Mouse (Mus musculus) large intestine, adult 2 months (tissue): ENCODE results near the gene Tbxa2r. TPM values are rescaled to one million over a fixed set of nuclear protein-coding genes. Genes with fewer than 3 reads are reported as not detected.

Experiments used
- DNase-seq: peaks from one replicate; pipeline ENCODE4 v3.0.0-alpha.2; 2012; ENCODE audit warnings: low read depth, low spot score
- WGBS: fragments of 180-500 bp; shearing (Covaris S2); methylation state at CpG from one replicate; pipeline ENCODE4 v1.1.7; 2018; 5-methylcytosine and 5-hydroxymethylcytosine counted together
- polyA plus RNA-seq: library from polyadenylated mRNA; depleted of rRNA; stranded (reverse); fragments of >200 nt; gene quantifications from 2 replicates; pipeline ENCODE4 v1.2.3, GENCODE M21; 2012

Tbxa2r gene
- polyA plus RNA-seq, 1 experiment: 8.0 TPM

DNA sequence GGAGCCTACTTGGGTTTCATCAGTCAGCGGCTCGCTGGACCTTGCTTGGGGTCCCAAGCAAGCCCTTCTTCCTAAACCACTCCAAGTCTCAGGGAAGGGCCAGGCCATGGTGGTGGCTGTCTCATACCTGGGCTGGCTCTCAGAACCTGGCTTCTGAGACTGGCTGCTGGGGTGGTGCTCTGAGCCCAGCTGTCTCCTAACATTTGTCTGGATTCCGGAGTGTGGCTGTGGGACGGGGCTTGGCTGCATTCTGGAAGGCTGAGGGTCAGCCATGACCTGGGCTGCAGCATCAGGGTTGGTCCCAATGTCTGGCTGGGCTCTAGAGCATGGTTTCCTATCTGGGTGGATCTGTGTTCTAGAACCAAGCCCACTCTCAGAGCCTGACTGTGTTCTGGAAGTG is 8.0 kb downstream of the Tbxa2r start:
- WGBS: 89% methylated on average over 4 of the region's 4 CpGs
- no peak for DNase-seq

DNA sequence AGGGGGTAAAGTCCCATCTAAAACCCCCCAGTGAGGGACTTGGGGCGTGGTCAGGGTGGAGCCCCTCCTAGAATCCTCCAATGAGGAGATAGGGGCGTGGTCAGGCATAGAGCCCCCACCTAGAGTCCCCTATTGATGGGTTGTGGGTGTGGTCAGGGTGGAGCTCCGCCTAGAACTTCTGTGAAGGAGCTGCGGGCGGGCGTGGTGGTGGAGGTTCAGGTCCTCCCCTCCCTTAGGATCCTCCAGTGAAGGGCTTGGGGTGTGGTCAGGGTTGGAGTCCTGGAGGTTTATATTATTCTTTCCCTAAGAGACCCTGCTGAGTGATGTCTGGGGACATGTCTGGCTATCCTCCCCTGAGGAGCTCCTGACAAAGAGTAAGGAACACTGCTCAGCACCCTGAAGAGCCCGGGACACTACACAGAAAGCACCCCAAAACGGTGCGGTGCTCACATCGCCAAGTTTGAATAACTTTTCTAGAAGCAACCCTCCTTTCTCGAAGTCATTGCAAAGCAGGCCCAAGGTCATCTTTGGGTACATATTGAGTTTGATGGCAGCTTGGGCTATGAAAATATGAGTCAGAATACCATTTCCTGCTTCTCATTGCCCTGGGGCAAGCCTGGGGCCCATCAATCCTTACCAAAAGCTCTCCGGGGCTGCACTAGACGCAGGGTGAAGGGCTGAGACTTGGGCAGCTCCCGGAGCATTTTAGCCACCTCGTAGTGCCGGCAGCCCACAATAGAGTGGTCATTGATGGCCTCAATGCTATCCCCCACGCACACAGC is 12.2 kb downstream of the Tbxa2r start:
- WGBS: 34% methylated on average over 17 of the region's 17 CpGs

DNA sequence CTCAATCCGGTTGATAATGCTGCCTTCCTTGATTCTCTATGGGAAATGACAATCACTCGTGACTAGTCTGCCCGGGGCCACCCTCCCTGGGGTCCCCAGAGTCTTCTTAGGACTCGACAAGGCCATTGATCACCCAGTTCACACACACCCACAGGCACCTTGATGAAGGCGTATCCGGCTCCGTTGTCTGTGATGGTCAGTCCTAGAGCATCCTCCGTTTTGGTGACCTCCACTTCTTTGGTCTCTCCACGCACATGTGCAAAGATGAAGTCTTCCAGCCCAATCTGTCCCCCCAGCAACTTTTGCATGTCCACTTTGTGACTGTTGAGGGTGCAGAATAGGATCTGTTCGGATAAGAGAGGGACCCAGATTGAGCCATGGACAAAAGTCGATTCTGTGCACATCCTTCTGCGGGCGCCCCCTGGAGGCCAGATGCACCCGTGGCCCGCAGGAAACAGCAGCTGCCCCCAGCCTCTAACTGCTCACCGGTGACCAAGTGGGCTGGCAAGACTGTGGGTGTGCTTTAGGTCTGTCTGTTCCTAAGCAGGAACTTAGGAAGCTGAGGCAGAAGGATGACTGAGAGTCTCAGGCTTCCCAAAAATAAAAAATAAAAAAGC is 12.9 kb downstream of the Tbxa2r start:
- WGBS: 35% methylated on average over 16 of the region's 16 CpGs
- DNase-seq: no peak

More for the DNA sequence above, 12.2 kb downstream of the Tbxa2r start:
- DNase-seq: no peak

DNA sequence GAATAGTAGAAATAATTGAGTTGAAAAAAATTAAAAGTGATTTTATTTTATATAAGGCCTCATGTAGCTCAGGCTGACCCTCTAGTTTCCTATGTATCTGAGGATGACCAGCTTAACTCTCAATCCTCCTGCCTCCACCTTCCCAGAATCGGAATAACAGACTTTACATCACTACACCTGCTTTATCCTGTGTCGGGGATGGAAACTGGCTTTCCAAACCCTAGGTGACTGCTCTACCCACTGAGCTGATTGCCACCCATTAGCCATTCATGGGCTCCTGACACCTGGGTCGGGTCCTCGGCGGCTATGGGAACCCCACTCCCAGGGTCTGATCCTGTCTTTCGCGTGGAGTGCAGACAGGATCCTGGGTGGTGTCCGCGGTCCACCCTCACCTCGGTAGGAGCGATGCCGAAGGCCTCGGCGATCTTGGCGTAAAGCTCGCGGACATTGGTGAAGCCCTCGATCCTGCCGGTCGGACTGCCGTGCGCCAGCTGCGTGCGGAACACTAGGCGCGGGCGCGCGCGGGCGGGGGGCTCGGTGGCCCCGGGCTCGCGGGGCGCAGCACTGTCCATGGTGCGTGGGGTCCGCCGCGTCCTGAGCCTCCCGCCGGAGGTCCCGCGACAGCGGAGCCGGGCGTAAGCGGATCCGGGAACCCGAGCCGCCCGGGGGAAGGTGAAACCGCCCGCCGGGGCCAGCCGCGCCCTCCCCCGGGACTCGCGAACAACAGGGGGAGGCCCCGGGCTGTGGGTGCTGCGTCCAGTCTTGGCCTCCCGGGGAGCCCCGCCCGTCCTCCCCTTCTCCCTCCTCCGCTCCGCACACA is 14.4 kb downstream of the Tbxa2r start, which contains the start of gene Gipc3:
Gipc3 (minus strand) TSS at position 581 of the 820 bp plus-strand sequence.
- no peak for DNase-seq
- 4% methylated on average over 67 of the region's 67 CpGs for WGBS

DNA sequence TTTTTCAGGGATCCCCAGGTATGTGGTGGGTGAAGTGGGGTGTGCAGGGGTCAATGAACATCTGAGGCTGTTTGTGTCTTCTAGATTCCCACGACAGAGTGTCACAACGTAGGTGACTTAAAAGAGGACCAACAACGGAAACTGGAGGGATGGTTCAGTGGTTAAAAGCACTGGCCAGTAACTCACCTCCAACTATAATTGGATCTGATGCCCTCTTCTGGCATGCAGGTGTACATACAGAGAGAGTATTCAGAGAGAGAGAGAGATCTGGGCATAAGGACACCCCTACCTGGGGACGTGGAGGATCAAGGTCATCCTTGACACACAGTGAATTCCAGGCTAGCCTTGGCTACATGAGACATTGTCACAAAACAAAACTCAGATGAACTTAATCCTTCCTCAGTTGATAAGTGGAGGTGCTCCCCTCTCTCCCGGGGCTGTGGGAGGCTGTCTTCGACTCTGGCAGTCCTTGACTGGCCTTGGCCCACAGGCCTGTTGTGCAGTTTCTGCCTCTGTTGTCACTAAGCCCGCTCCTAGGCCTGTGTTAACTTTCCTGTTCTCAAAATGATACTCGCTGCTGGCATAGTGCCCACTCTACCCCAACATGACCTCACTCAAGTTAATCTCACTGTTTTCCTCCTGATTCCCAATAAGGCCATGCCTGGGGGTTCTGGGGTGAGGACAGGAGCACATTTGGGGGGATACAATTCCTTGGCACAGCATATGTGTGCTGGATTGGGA is 16.1 kb downstream of the Tbxa2r start:
- WGBS: 32% methylated on average over 8 of the region's 8 CpGs
- DNase-seq: no peak

GRCm38 (mm10) chr10:81345162-81345534 is 16.6 kb downstream of the Tbxa2r start:
- whole genome bisulfite sequencing: 73% methylated on average over 4 of the region's 4 CpGs
- DNase-seq: no peak

DNA sequence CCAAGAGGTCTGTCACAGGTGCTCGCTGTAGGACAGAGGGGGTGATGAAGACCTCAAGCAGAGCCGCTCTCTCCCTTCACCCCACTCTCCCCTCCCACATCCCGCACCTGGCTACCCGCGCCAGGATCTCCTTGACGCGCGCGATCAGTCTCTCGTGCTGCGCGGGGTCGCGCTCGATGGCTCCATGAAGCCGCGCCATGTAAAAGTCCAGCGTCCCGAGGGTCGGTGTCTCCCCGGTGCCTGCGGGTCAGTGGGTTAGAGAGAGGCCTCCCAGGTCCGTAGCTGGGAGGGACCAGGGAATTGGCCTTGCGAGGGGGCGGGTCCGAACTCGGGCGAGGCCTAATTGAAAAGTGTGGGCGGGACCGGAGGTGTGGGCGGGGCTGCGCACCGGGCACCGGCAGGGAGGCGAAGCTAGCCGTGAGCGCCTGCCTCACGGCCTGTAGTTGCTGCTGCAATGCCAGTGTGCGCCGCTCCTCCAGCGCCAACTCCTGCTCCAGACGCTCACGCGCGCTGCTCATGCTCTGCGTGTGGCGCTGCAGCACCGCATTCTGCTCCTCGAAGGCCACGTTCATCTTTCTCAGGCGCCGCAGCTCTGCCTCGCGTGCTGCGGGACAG is 18.0 kb downstream of the Tbxa2r start:
- no peak for DNase-seq
- WGBS: 25% methylated on average over 55 of the region's 55 CpGs

GRCm38 (mm10) chr10:81349146-81349545 is 20.6 kb downstream of the Tbxa2r start:
- DNase-seq: no peak
- WGBS: 5% methylated on average over 12 of the region's 12 CpGs

DNA sequence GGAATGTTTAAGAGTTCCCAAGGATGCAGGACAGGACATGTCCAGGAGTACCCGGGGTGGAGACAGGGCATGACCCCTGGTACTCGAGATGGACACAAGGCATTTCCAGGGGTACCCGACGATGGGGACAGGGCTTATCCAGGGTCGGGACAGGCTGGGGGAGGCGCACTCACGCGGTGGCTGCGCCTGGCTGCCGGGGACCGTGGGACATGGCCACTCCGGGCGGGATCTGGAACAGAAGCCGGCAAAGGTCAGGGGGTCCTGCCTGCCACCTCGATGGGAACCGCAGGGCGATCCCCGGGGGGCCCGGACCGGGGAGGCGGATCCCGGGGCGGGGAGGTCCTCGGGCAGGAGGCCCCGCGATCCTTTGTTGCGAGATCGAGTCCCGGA is 21.4 kb downstream of the Tbxa2r start:
- 1% methylated on average over 29 of the region's 29 CpGs for WGBS
- no peak for DNase-seq

DNA sequence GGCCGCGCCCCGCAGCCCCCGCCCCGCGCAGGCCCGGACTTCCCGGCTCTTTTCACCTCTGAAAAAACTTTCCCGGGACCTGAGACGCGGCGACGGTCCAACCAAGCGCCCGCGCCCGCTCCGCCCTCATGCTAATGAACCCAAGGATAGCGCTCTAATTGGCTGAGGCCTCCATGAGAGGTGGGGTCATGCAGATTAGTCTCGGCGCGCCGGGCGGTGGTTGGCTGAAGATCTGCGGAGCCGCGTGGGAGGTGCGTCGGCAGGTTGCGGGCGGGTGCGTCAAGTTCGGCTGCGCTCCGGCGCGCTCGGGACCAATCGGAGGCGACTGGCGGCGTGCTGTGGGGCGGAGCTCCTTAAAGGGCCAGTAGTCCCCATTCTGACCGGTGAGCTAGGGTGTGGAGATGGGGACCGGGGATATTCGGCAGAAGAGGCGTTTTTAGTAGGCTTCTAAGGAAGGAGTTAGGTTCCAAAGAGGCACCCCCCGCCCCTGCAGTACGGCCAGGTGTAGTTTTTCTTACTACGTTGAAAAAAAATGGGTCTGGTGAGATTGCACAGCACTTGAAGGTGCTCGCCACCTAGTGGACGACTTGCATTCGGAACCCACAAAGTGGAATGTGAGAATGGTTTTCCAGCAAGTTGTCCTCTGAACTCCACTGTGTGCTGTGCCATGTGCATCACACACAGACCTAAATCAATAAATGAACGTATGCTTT is 22.0 kb downstream of the Tbxa2r start, which contains the start of gene Hmg20b:
Hmg20b (minus strand) TSS at position 130 of the 713 bp plus-strand sequence.
- peak; percentile 98 for DNase-seq
- 1% methylated on average over 54 of the region's 54 CpGs for WGBS

DNA sequence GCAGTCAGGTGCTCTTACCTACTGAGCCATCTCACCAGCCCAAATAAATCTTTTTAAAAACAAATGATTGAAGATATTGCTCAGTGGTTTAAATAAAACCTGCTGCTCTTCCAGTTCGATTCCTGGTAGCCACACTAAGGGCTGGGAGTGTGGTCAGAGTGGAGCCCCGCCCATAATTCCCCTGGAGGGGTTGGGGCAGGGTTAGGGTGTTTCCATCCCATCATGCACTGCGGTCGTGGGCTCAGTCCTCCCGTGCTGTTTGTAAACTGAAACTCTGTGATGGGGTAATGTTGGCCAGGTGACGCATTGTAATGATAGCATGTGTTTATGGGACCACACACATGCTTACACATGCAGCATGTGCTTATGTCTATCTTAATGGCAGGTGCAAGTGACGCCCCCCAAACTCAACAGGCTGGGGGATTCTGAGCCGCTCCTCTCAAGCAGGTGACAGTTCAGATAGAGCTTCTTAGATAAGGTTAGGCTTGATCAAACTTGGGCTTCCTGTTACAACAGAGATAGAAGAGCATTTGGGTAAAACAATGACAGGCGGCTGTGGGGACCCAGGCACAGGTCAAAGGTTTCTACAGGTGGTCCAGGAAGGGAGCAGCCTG is 23.3 kb downstream of the Tbxa2r start:
- WGBS: 20% methylated on average over 9 of the region's 9 CpGs
- DNase-seq: no peak

DNA sequence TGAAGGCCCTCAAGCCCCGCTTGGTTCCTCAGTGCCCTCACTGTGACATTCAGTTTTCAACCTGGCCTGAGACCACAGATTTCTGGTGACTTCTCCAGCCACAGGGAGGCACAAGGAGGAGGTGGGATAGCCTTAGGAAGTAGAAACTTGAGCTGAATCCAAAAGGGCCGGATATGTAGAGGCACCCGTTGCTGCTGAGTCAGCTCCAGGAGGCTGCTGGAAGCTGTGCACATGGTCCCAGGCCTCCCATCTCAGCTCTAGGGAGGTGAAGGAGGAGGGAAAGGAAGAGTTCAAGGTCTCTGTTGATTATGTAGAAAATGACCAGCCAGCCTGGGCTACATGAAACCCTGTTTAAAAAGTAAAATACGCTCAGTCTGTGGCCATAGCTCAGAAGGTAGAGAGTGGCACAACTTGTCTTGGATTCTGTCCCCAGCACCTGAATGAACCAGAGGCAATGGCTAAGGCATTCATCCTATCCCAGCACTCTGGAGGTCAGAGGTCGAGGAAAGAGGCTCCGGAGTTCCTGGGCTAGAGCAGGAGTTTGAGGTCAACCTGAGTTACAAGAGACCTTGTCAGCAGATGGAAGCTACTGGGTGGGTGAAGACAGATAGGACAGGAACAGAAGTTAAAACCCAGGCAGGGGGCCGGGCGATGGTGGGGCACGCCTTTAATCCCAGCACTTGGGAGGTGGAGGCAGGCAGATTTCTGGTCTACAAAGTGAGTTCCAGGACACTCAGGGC is 26.4 kb downstream of the Tbxa2r start:
- DNase-seq: no peak
- 75% methylated on average over 9 of the region's 9 CpGs for WGBS

- DNase-seq: no peak
- 93% methylated on average over 4 of the region's 4 CpGs for WGBS
Measured at GRCm38 (mm10) chr10:81355533-81355932, 27.0 kb downstream of the Tbxa2r start.

DNA sequence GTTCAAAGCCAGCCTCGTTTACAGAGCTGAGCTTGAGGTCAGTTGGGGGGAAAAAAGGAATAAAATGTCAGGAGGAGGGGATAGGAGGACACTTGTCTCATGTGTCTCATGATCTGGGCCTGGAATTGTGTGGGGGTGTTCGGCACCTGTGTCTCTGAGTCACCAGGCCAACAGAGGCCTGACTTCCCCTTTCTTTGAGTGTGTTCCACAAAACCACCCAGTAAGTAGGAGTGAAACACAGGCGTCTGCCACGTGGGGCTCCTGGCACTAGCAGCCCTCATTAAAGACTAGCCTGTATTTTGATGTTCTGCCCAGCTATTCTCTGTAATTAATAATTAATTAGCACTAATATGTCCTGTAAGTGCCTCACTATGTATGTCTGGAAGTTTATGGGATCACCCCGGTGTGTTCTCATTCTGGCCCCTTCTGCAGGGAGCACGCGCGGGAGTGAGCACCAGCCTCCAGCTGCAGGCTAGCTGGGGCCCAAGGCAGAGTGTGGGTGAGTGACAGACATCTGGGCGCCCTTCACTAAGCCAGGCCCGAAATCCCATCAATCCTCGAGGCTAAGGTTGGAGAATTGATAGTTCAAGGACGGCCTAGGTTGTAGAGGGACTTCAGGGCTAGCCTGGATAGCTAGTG is 27.9 kb downstream of the Tbxa2r start:
- WGBS: 57% methylated on average over 12 of the region's 12 CpGs
- DNase-seq: no peak

DNA sequence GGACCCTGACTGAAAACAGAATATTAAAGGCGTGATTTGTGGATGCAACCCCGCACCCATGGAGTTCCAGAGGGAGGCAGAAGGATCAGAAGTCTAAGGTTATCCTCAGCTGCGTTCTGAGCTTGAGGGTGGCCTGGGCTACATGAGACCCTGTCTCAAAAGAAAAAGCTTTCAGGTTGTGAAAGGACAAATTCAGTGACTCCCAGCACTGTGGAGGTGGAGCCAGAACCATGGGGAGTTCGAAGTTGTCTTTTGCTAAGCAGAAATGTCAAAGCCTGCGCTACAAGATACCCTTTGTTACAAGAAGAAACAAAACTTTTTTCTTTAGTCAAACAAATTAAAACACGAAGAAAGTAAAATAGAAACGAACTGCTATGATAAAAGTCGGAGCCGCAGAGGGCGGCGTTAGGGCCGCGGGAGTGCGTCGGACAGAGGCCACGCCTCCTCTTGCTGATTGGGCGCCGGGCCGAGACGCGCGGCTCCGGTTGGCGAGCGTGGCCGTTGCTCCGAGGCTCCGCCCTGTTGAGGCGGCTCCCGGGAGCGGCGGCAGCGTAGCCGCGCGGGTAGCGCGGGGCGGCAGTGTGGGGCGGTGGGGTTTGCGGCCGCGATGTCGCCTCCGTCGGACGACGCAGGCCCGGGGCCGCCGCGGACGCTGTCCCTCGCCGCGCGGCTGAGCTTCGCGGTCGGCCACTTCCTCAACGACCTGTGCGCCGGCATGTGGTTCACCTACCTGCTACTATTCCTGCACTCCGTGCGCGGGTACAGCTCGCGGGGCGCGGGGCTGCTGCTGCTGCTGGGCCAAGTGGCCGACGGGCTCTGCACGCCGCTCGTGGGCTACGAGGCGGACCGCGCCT is 28.7 kb downstream of the Tbxa2r start, which contains the start of gene Mfsd12:
Mfsd12 (plus strand) TSS at position 501 of the 854 bp plus-strand sequence.
- 2% methylated on average over 74 of the region's 79 CpGs for whole genome bisulfite sequencing

GRCm38 (mm10) chr10:81358209-81358608 is 29.7 kb downstream of the Tbxa2r start:
- no peak for DNase-seq
- 35% methylated on average over 4 of the region's 4 CpGs for WGBS

More for the DNA sequence above, 28.7 kb downstream of the Tbxa2r start, which contains the start of gene Mfsd12:
- DNase-seq: no peak
